Mouse (Mus musculus): ENCODE measurements around the gene Plcl1.

Gene Plcl1

GRCm38 (mm10) chr1:55618617-55619286 lies 213.0 kb downstream of the Plcl1 start:
- peak; percentile 4 for DNase-seq

- DNase-seq: no peak
These were observed 225.8 kb downstream of the Plcl1 start for GRCm38 (mm10) chr1:55631496-55631895.

- DNase-seq: no peak
These were observed 226.3 kb downstream of the Plcl1 start for GRCm38 (mm10) chr1:55632024-55632423.

DNA sequence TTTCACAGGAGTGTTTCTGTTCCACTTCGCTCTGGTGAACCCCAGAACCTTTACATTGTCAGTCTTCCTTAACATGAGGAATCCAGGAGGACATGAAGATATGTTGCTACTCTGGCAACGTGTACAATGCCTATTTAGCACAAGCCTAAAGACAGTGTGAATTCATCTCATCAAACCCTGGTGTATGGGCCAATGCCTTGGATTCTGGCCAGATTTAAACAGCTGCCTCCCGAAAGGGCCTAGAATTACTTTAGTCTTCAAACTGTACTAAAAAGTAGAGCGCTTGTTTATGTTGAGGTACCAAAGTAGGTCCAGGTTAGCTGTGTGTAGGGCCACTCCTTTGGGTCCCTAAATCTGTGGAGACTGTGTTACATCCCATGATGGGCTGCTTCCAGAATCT lies 227.6 kb downstream of the Plcl1 start:
- no peak for DNase-seq

DNA sequence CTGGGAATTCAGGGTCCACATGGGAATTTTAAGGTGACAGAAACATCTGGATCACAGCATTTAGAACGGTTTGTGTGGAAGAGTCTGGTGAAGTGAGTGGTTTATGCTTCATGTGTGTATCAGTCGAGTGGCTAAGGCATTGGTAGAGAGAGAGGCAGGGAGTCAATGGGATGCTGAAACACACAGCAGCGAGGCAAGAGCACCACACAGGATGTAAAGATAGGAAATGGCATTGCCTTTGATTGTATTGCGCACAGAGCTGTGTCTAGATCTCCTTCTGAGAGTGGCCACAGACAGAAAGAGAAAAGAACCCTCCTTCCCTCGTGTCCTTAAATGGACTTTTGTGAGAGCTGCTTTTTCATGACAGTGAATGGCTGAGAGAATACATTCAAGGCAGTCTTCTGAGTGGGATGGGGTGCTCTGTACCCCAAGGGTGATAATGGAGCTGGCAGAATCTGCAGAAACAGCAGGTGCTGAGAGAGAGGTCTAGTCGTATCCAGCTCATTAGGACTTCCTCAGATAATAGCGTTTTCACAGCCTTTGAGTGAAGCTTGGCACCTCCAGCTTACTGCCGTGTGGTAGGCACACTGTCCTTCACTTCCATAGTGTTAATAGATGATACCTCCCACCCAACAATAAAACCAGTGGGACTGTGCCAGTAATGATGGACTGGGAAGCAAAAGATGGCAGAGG lies 253.9 kb downstream of the Plcl1 start:
- DNase-seq: no peak

DNA sequence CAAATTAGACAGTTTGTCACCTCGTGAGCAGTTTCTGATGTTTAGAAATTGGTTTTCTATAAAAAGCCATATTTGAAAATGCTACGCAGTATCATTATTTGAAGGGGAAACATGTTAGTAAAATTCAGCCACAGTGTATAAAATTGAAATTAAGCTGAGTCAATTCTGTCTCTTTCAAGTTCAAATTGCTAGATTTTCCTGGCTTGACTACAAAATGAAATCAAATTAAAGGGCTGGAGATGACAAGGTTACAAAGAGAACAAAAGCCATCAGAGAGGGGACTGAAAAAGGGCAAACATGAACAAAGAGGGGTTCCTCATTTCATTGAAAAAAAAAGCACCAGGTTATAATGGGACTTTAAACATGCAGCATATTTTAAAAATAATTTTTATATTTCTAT lies 255.7 kb downstream of the Plcl1 start:
- no peak for DNase-seq

DNA sequence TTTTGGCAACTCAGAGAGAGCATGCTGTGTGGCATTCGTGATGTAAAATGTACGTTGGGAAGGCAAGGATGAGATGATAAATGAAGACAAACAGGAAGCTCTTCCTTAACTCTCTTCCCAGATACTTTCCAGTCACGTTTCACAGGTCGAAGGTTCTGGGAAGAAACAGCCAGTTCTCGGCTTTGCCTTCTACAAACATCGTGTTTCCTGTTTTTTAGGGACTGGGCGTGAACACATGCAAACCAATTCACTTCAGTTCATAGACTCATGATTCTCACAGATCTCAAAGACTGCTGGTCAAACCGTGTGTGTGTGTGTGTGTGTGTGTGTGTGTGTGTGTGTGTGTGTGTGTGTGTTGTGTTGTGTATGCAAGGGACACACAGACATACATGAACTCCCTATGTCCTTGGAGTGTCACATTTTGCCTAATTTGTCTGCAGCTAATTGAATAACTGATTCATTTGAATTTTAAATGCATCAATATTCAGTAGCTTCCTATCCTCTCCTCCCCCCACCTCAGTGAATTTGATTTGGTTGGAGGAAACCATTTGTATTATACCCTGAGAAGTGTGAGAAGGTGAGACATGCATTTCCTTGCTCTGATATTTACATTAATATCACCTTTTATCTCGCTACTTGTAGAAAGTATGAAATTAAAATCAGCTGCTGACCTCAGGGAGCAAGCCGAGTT lies 259.6 kb downstream of the Plcl1 start:
- no peak for DNase-seq

- DNase-seq: peak; percentile 16
These were observed 260.3 kb downstream of the Plcl1 start for GRCm38 (mm10) chr1:55665828-55666673.

GRCm38 (mm10) chr1:55666798-55667197 lies 261.1 kb downstream of the Plcl1 start:
- no peak for DNase-seq

DNA sequence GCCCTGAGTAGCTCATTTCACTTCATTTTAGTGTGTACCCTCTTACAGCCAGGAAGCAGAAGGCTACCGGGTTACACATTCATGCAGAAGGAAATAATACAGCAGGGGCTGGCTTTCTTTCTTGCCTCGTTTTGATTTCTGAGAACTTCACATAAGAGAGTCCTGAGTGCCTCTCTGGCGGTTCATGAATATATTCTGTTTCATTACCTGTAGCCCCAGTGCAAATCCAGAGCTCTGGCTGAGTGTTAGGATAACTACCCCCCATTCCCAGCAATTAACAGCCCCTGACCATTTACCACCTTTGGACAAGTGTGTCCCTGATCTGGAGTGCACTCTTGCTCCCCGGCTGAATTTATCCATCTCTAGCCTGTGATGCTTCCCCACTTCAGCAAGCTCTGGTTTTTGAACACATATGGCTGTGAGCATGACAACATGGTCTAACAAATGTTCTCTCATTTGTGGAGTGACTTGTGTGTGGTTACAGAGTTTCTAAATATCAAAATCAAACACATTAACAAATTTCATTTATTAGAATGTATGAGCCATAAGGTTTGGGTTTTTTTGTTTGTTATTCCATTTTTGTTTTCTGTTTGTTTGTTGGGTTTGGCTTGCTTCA lies 263.0 kb downstream of the Plcl1 start:
- DNase-seq: no peak

GRCm38 (mm10) chr1:55682676-55683075 lies 277.0 kb downstream of the Plcl1 start:
- no peak for DNase-seq

GRCm38 (mm10) chr1:55686261-55686660 lies 280.5 kb downstream of the Plcl1 start:
- no peak for DNase-seq

DNA sequence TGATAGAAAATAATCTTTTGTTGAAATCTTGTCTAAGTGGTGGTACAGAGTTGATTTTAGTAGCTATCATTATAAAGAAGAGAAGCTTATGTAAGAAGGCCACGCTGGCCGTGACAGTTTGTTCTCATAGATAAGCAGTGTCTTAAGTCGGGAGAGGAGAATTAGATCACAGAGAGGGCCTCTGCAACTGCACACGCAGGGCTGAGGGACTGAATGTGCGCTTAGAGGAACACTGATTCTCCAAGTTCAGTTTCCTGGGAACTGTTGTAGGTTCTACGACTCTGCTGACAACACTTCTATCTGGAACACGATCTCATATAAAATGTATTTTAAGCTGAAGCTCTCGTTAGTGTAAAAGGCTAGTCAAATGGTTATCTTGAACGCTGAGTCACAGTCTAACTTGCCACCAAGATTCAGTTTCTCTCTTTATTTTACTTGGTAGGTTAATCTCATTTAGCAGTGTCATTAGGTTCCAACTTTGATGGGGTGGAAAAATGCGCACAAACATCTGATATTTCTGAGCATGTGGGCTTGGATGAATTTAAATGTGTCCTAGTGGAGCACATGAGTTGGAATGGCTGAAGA lies 288.0 kb downstream of the Plcl1 start:
- no peak for DNase-seq

GRCm38 (mm10) chr1:55696206-55696605 lies 290.5 kb downstream of the Plcl1 start:
- DNase-seq: no peak

DNA sequence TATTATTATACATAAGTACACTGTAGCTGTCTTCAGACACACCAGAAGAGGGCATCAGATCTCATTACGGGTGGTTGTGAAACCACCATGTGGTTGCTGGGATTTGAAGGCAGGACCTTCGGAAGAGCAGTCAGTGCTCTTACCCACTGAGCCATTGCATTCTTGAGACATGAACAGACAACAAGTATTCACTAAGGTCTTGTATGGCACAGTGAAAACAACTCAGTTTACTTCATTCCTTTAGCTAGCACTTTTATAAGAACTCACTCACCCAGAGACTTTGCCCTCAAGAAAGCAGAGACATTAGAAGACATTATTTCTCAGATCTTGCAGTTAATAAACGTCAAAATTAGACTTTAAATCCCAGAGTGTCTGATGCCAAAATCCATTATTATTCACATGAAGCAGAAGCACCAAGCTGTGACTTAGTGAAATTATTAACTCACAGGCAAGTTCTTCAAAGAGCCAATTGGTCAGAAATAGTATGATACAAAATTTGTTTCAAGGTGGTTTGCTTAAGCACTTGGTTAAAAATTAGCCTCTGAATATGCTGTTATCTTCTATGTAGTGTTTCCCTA lies 293.8 kb downstream of the Plcl1 start:
- no peak for DNase-seq

DNA sequence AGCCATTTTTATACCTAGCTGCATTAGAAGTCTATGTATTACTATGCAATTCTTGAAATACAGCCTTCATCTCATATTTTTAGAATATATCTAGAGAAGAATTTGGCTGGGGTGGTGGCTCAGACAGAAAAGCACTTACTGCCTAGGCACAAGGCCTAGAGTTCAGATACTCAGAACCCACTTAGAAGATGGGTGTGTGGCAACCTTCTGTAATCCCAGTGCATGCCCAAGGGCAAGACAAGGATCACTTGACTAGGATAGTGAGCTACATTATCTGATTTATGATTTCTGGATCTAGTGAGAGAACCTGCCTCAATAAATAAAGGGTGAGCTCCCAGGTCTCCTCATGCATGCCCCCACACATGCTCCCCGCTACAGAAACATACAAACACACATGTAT lies 294.3 kb downstream of the Plcl1 start:
- DNase-seq: no peak

DNA sequence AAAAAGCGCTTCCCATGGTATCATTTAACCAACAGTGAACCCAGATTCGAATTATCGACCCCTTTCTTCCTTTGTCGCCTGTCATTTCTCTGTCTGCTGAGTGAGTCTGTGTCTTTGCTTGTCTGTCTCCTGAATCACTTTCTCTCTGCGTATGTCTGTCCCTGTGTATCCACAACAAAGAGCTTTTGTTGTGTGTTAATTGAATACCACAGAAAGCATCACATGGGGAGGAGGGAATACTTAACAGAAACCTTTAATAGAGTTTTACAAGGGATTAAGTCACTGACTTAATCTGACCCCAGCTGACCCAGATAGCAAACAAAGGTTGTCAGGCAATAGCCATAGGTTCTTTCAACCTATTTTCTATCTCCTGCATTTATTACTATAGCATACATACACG lies 295.0 kb downstream of the Plcl1 start:
- no peak for DNase-seq

- no peak for DNase-seq
These were observed 295.9 kb downstream of the Plcl1 start for GRCm38 (mm10) chr1:55701601-55702000.

DNA sequence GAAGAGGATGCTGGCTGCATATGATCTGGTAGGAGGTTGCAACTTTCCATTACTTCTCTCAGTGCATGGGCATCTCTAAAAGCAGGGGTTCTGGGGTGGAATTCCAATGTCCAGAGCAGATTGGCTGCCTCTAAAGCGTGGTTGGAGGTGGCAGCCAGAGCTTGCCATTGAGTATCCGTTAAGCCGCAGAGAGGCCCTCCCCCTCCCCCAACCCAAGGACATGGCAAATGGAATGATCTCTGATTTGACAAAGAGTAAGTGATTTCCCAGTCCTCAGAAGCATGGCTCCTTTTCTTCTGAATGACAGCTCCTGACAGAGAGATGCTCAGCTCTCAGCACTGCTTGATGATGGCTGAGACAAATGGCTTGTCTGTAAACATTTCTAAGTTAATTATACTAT lies 296.4 kb downstream of the Plcl1 start:
- no peak for DNase-seq

- no peak for DNase-seq
These were observed 299.0 kb downstream of the Plcl1 start for GRCm38 (mm10) chr1:55704707-55705106.

DNA sequence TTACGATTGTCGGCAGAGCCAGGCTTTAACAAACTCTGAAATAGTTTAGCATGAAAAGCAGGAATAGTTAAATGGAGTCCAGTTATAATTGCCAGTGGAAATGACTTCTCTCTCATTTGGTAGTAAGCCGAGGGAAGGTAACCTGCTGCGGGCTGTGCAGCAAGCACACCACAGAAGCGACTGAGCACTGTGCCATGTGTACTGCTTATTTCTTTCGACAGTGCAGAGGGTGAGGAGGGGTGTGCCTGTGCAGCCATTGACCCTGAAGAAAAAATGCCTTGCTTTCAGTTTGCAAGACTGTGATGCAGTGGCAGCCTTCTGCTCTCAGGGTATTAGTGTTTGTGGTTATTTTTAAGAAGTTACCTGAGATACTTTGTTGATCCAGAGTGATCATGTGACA lies 299.5 kb downstream of the Plcl1 start:
- no peak for DNase-seq

DNA sequence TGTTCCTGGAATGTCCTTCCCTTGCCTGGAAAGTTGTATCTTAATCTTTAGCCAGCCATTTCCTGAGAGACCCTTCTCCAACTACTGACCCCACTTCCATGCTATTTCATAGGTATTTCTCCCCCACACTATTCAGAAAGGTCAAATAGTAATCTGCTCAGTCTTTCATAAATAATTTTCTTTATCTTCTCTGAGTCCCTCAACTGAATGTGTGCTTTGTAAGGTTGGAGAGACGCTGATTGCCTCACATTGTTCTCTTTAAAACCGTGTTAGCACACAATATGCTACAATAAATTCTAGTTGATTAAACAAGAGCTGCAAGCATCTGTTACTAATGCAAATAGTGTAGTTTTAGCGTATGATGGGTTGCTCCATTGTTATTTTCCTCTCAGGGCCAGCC lies 300.0 kb downstream of the Plcl1 start:
- DNase-seq: no peak
